Mouse (Mus musculus): ENCODE measurements at regions not wholly inside any gene's neighbourhood (a gene's known extent, or its start where the extent isn't known, plus 50 kb on each side); places are given as distances from the start of the nearest gene placed in this dataset.
A peak's percentile ranks its signal among the peaks of the same experiment; 100 is the strongest.

DNA sequence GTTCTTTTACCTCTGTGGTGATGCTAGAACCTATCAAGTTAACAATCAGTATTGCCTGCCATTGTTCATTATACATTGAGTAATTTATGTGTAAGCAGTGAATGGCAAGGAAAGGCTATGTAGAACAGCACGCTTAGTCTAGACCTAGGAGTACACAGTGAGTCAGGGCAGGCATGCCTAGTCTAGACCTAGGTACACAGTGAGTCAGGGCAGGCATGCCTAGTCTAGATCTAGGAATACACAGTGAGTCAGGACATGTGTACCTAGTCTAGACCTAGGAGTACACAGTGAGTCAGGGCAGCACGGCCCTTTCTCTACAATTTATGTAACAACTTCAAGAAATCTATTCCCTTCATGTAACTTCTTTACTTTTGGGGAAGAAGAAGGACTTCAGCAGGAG lies 347.2 kb downstream of the Tmem232 start:
- no peak for DNase-seq (ENCODE audit: low read depth, low spot score)

DNA sequence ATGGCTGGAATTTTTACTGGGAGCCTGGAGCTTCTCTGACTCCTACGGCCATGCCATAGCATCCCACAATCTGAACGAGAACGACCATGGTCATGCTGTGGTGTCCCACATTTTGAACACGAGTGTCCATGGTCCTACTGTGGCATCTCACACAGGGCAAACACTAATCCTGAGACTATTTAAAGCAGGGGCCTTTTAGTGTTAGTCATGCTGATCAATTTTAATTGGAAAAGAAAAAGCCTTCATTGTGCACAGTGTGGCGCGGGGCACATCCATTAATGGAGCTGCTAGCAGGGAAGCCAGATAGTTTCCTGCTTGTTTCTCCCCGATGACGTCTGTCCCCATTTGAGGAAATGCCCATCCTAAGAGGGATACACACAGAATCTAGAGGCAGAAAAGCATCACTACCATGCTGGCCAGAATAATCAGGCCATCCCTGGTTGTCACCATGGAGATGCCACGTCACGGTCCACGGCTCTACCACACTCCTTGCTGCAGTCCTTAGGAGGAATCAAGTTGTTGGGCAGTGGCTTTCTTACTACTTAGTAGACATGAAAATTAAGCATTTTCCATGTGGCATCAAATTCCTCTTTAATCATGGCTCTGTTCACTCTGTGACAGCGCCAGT lies 348.0 kb downstream of the Tmem232 start:
- no peak for DNase-seq (ENCODE audit: low read depth, low spot score)

DNA sequence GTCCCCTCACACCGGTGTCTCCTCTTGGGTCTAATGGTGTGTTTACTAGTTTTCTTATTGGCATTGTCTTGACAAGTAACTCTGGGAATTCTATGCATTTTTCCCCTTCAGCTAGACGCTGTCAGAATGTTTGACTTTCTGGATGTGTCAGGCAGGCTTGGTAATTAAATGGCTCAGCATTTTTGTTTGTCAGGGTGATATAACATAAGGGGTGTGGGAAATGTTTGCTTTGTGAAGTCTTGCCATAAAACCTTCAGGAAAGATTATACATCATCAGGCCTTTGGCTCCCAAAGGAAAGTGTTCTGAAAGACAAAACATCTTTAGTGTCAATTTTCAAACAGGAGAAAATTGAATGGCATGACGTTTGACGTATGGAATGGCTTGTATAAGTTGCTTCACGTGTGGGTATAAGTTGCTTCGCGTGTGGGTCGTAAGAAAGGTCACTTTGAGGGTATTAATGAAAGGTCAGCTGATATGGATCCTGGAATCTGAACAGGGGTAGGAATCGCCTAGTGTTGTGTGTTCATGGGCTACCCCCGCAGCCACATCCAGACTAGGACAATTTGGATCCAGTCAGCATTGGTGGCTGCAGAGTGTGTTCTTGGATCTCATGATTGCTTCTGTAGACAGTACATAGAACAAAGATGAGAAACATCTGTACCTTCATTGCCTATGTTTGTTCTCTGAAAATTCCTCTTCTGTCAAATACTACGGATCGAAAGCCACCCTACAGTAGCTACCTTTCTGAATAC lies 349.6 kb downstream of the Tmem232 start:
- DNase-seq (ENCODE audit: low read depth, low spot score): no peak

DNA sequence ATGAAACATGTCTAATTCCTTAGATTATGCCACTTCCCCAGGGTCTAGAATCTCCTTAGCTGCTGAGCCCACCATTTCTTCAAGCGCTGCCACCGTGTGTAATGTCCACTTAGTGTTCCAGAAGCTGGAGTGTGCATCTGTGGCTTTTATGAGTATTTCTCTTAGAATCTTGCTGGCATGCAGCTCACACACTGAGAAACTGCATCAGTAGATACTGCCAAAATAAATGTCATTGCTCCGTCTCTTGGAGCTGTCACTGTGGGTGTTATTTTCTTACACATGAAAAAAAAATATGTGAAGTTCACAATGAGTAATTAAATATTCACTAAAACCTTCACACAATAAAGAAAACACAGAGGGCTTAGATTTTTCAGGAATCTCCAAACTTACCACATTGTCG lies 345.3 kb upstream of the 4930583I09Rik start:
- no peak for DNase-seq (ENCODE audit: low read depth, low spot score)

DNA sequence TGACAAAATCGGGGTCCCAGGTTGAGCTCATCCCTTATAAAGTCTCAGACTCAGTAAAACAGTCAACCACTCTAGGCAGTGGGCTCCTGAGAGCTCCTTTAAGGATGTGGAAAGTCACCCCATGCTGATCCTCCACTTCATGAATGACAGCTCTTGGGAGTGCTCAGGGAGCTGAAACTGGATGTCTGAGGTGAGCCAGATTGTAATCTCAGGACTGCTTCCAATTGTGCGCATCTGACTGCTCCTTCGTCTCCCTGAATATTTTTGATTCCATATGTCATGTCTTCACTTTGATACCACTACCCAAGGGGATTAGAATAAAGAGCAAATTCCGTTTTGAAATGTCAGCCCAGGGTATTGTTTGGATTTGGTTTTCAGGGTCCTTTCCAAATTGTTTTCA lies 339.9 kb upstream of the 4930583I09Rik start:
- no peak for DNase-seq (ENCODE audit: low read depth, low spot score)

DNA sequence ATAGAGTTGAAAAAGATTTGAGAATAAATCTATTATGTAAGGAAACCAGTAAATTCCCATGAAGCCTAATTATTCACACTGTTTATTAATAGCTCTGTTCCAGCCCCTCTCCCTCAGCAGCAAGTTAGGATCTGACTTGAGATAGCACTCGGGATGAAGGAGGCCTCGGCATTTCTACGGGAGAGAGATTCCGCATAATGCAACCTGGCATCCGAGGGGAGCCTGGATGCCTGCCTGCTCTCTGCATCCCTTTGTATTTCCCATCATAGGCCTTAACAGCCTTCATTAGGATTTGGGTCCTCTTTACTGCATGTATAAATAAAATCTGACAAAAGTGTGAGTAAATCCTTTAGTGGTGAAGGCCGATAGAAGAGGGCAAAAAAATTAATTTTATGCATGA lies 338.2 kb upstream of the 4930583I09Rik start:
- DNase-seq (ENCODE audit: low read depth, low spot score): no peak

DNA sequence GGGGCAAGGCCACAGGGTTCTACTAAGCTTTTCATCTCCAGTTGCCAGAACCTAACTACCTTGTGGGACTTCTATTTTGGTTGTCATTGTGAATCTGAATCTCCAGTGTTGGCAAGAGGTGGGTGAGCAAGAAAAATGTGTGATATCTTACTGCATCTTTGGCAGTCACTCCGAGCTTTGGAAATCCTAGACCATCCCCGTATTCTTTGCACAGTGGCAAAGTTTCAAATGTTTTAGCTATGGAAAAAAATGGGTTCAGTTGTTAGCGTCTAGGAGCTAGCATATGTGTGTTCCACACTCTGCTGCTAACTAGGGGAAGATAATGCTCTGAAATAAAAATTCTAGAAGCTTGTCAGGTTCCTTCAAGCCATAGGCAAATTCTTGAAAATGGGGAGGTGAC lies 337.4 kb upstream of the 4930583I09Rik start:
- DNase-seq (ENCODE audit: low read depth, low spot score): no peak

DNA sequence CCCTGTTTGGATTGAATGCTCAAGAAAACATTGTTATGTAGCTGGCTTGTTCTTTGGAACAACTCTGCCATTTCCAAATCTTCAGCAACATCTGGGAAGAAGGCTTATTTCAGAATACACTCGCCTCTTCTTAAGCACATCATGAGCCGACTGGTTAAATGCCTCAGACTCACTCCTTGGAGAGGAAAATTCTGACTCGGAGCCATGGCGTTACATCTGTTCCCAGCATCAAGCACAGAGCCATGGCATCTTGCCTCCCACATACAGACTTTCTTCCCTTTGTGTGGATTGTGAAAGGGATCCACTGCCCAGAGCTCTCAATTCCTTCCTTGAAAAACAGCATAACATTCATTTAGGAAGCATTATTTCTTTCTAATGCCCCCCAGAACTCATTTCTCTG lies 334.8 kb upstream of the 4930583I09Rik start:
- no peak for DNase-seq (ENCODE audit: low read depth, low spot score)

DNA sequence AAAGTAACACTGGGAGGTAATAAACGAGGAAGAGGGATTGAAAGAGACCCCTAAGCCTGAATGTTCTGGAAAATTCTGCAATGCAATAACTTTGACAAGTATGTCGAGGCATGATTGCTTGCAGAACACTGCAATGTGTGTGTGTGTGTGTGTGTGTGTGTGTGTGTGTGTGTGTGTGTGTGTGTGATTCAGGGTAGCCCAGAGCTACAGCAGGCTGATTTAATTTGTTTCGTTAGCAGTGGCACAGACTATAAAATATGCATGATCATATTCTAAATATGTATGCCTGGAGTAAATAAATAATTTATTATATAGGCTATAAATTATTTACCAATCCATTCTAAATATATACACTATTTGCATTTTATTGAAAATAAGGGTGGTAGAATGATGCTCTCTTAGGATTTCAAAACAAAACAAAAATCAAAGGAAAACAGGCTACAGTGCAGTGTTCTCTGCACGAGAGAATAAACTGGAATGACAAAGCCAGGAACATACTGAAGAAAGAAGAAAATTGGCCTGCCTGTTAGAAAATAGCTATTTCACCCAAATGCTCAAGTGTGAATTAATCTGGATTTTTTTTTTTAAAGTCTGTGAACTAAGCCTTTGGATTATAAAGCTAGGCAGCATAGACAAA lies 334.2 kb upstream of the 4930583I09Rik start:
- no peak for DNase-seq (ENCODE audit: low read depth, low spot score)

DNA sequence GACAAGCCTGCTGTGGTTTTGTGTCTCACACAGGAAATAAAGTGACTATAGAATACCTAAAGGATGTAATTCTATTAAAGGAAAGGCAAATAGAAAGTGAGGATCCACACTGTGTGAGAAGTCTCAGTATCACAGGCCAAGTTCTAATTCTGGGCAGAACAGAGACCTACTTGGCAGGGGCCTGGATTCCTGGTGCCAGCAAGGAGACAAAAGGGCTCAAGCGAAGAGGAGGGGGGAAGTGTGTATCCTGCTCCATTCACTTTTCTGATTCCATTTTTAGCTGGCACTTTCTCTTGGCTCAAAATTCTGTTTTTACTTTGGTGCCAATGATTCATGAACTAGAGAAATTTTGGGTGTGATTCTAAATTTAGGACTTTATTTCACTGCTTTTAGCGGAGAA lies 310.5 kb upstream of the 4930583I09Rik start:
- DNase-seq (ENCODE audit: low read depth, low spot score): no peak

DNA sequence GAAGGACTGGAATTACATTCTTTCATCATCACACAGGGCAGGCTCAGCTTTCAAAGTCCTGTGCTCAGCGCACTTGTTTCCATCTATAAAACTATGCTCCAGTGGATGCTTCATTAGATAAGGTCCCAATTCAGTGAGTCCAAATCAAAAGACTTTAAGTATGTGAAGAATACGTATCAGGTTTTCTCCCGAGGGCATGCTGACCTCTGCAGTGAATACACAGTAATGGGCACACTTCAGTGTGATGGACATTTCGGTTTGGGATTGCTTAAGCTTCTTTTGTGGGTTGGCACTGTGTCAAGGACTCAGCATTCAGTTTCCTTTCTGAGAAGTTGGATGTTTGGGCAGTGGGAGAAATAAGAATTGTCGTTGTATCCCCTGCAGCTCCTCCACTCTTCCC lies 278.8 kb upstream of the 4930583I09Rik start:
- DNase-seq (ENCODE audit: low read depth, low spot score): no peak

DNA sequence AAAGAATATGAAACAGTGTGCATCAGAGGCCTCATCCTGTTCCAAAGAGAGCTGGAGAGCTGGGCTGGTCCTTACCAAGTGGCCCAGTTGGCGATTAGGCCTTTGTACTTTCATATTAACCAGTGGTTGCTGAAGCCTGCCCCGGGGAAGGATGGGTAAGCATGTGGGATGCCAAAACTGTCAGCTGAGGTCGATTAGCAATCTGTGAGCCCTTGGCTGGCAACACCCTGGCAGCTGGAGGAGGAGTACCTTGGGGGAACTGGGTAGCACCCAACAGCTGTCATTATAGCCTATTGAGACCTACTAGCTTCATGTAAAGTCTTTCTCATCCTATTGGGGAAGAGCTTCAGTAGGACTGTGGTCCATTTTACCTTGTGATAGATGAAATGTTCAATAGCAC lies 277.2 kb upstream of the 4930583I09Rik start:
- no peak for DNase-seq (ENCODE audit: low read depth, low spot score)

DNA sequence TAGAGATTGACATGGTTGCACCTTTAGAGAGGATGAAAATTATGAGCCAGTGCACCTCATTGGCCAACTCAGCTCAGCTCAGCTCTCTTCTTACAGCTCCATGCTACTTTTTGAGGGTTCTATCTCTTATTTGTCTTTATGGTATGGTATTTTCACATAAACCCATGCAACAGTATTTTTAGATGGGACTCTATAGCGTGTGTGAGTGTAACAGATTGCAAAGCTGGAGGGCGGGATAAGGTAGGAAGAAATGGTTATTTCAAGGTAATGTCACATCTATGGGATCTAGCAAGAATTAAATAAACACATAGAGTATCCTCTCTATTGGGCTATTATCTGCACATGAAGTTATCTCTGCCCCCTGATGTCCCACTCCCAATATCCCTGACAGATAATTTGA lies 269.8 kb upstream of the 4930583I09Rik start:
- DNase-seq (ENCODE audit: low read depth, low spot score): no peak

DNA sequence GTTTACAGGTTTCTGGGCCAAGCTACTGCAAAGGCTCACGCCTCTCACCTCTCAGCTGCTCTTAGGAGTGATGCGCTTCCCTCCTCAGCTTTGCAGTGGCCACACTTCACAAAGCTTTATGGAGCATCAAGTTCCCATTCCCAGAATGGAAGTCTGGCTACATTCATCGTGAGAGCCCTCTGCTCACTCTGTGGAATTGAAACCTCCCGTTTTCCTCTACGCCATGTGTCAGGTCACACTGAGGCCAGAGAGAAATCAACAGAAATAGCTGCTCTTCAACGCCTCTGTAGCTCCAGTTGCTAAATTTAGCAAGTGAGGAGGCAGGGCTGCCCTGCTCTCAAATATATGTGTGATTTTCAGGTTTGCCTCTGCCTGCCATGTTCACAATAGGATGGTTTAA lies 265.3 kb upstream of the 4930583I09Rik start:
- no peak for DNase-seq (ENCODE audit: low read depth, low spot score)

DNA sequence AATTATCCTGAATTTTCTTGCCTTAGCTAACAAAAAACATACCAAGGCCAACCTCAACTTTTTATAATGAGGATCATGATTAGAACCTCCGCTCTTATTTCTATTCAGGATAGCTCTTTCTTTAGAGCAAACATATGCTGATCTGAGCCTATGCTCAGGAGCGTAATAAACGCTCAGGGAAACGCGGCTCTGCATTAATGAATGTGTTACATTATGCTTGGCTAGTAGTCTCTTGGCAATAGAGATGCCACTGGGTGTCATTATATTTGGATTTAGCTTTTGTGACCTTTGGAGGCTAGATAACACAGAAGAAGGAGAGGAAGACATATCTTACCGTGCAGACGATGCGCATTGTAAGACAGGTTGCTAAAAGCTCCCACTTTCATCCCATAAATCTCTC lies 246.4 kb upstream of the 4930583I09Rik start:
- DNase-seq (ENCODE audit: low read depth, low spot score): no peak

DNA sequence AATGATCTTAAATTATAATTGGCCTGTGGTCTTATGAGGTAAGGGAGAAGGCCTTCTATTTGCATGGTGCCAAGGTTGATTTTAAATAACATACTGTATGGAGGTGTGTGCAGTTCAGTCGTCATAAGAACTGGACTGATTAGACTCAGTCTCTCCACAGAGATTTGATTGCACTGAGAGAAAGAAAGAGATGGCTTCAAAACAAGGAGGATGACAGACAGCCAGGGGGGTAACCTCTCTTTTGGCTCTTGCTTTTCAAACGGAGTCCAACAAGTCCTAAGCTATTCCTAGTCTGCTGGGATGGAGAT lies 245.9 kb upstream of the 4930583I09Rik start:
- DNase-seq (ENCODE audit: low read depth, low spot score): no peak

DNA sequence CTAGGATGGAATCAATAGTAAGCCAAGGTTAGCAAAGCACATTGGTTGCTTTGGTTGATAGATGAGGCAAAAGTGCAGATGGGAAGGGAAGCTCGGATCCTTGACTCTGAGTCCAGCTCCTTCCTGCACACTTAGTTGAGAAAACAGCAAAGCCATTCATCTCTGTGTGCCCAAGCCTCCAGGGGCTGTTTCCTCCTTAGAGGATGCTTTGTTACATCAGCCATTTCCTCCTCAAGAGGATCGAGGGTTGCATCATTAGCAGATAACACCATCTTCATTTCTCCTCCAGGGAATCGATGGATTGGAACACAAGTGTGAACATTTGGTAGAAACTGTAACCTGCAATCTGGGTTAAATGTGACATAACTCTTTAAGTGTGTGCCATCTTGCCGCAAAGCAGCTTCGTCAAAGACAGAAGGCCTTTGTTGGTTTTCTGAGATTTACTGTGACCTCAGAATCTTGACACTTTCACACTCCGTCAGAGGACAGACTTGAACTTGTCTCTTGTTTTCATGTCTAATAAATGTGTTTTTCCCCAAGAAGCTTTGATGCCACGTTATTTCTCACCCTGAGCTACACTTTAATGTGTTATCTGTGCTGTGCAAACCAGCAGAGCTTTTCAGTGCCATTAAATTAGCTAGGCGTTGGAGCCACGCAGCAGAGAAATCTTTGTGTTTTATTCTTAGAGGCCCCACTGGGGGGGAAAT lies 245.4 kb upstream of the 4930583I09Rik start:
- DNase-seq (ENCODE audit: low read depth, low spot score): no peak

DNA sequence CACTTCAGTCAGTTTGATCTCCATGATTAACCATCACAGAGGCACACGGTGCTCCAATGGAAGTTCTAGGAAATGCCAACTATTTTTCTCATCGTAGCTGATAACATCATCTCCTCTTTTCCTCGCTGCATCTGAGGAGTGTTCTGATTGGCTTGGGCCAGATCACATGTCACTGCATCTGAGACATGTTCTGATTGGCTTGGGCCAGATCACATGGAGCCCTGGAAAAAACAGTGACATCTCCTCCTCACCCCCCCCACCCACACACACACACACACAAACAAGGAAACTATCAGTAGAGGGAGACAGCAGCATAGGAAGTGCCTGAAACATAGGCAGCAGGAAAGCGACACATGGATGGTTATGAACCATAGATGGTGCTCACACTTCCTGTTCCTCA lies 239.0 kb upstream of the 4930583I09Rik start:
- DNase-seq (ENCODE audit: low read depth, low spot score): no peak

DNA sequence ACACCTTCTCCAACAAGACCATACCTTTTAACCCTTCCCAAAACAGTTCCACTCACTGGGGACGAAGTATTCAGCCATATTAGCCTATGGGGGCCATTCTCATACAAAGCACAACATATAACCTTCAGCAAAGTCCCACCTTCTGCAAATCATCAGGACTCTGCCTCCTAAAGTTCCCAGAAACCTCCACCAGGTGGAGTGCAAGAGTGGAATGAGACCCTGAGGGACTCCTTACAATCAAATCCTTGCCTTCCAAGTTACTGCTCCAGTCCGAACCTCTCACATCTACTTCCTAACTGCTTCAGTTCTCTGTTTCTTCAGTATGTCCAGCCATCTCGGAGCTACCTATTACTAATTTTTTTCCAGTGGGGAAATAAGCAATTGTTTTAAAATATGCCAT lies 235.2 kb upstream of the 4930583I09Rik start:
- peak; percentile 14 for DNase-seq (ENCODE audit: low read depth, low spot score)

DNA sequence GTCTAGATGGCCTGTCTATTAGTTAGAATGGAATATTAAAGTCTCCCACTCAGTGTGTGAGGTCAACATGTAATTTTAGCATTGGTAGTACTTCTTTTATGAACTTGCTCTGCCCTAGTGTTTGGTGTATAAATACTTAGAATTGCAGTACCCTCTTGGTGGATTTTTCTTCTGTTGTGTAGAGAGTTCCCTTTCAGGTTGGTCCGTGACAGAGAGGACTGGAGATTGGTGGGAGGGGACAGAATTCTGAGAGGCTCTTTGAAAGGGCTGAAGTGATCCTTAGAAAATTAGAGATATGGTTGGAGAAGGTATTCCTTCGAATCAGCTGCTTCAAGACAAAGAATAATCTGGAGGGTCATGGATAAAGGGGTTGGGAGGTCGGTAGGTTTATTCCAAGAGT lies 230.3 kb upstream of the 4930583I09Rik start:
- DNase-seq (ENCODE audit: low read depth, low spot score): no peak

DNA sequence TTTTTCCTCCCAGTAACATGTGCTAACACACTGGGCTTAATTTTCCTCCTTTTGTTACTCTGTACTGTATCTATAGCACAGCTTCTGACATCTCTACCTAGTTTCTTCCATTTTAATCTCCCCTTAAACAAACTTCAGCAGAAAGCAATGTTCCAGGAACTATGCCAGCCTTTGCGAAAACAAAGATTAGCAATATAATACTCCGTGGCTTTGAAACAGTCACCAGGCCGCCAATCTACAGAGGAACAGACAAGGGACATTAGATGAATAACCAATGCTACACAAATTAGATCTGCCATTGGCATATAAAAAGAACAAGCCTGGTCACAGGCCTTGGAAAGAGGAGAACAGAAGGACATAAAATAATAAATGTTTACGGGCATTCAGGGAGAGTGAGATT lies 220.2 kb upstream of the 4930583I09Rik start:
- no peak for DNase-seq (ENCODE audit: low read depth, low spot score)

DNA sequence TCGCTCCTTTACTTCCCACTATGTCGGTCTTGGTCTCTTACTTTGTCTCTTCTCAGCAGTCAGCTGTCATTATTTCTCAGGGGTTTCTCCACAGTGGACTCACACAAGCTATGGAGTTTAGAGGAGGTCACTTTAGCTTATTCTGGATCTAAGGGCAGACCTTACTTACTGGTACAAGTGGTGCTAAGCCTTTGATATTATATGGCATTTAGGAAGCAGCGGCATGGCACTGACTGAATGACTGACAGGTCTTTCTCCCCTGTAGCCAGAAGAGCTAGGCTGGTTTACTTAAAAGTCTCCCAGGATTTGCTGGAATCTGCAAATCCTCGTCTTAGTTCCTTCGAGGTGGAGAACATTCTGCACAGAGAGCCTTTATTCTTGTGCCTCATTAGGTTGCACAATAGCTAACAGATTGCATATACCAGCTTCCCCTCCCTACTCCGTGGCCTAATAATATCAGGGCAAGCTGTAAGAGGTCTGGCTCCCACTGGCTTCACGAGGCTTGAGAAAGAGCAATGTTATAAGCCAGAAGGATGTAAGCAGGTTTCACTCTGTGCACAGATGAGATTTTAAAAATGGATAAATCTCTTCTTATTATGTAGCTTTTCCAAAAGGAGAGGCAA lies 214.1 kb upstream of the 4930583I09Rik start:
- DNase-seq (ENCODE audit: low read depth, low spot score): no peak
